Mouse (Mus musculus): ENCODE results near the gene Lim2.
A peak's percentile ranks its signal among the peaks of the same experiment; 100 is the strongest.

GRCm38 (mm10) chr7:43443126-43443916 lies 15.9 kb downstream of the Lim2 start:
- TF ChIP-seq NRF1 (IDR thresholded peaks at IDR 0.05; ENCODE audit: insufficient read depth, low read depth, low read length, poor library complexity, severe bottlenecking) (no peak), ZMIZ1 (IDR thresholded peaks at IDR 0.05; ENCODE audit: low read depth, low read length) (peak; percentile 85), CTCF (IDR thresholded peaks at IDR 0.05 in 2 of 3, conservative IDR thresholded peaks at IDR 0.05 in 1 of 3; ENCODE audit: control insufficient read depth in 1 of 3, insufficient read depth in 1 of 3, low read depth in 2 of 3, low read length in 3 of 3, poor library complexity in 1 of 3, severe bottlenecking in 1 of 3) (no peak), KAT2A (conservative IDR thresholded peaks at IDR 0.05; ENCODE audit: low read depth, low read length) (no peak; the same call in 1 of the 2 replicates), JUND (IDR thresholded peaks at IDR 0.05; ENCODE audit: low read depth, low read length) (no peak), GABPA (IDR thresholded peaks at IDR 0.05; ENCODE audit: low read depth, low read length) (no peak), POLR2AphosphoS5 (IDR thresholded peaks at IDR 0.05; ENCODE audit: borderline replicate concordance, low read depth, low read length) (peak; percentile 73; the same call in 1 of the 2 replicates), NELFE (IDR thresholded peaks at IDR 0.05; ENCODE audit: low read depth, low read length) (peak; percentile 81)

Measured in MEL (cell line).